Mouse (Mus musculus) spleen, adult 2 months (tissue): Measurements from ENCODE around the gene Ptprj. TPM values are rescaled to one million over a fixed set of nuclear protein-coding genes. Genes with fewer than 3 reads are reported as not detected.
"Not testable (repeated sequence)": the region's sequence is repeated elsewhere in the genome, so short reads cannot be mapped to it uniquely, and the experiment has no call there.

ENCODE experiments used
- DNase-seq, 2 experiments: peaks; one replicate each; pipeline versions ENCODE4 v3.0.0 to v3.0.0-alpha.2; 2012 to 2021; ENCODE audit warnings: low spot score in 2 of 2, low read depth in 1 of 2
- H3K27ac ChIP-seq: fragments of 200-500 bp; 2 replicates; pipeline ENCODE4 v1.5.1; 2012; ENCODE audit warnings: low read length, inconsistent platforms; ENCODE audit not compliant: insufficient read depth
- H3K27me3 ChIP-seq: fragments of 200-500 bp; 2 replicates; pipeline ENCODE4 v1.6.1; 2012; ENCODE audit warnings: mild to moderate bottlenecking, moderate library complexity, low read length, inconsistent platforms; ENCODE audit not compliant: control insufficient read depth, insufficient read depth
- H3K36me3 ChIP-seq: fragments of 200-500 bp; 2 replicates; pipeline ENCODE4 v1.6.1; 2012; ENCODE audit warnings: mild to moderate bottlenecking, low read length, inconsistent platforms; ENCODE audit not compliant: control insufficient read depth, insufficient read depth
- H3K4me1 ChIP-seq: fragments of 200-500 bp; 2 replicates; pipeline ENCODE4 v1.6.1; 2011; ENCODE audit warnings: inconsistent platforms; ENCODE audit not compliant: control insufficient read depth, insufficient read depth, insufficient read length
- H3K4me3 ChIP-seq: fragments of 200-500 bp; 2 replicates; pipeline ENCODE4 v1.5.1; 2011; ENCODE audit warnings: mild to moderate bottlenecking, inconsistent platforms; ENCODE audit not compliant: insufficient read depth, insufficient read length; ENCODE audit errors: extremely low read depth
- WGBS: fragments of 180-500 bp; shearing (Covaris S2); methylation state at CpG from one replicate; pipeline ENCODE4 v1.1.7; 2018; 5-methylcytosine and 5-hydroxymethylcytosine counted together
- polyA plus RNA-seq: library from polyadenylated mRNA; depleted of rRNA; stranded (reverse); fragments of >200 nt; gene quantifications from 2 replicates; pipeline ENCODE4 v1.2.3, GENCODE M21; 2012; rRNA removed

Ptprj gene
- polyA plus RNA-seq, 1 experiment: 21.0 TPM

GRCm38 (mm10) chr2:90428988-90429717 is 151.3 kb downstream of the Ptprj start:
- not testable (repeated sequence) for H3K27ac ChIP-seq, H3K36me3 ChIP-seq, H3K4me1 ChIP-seq, H3K4me3 ChIP-seq, H3K27me3 ChIP-seq, DNase-seq
- WGBS: 100% methylated on average over 1 of the region's 11 CpGs

GRCm38 (mm10) chr2:90424937-90425336 is 155.5 kb downstream of the Ptprj start:
- H3K27ac ChIP-seq, H3K27me3 ChIP-seq, H3K4me3 ChIP-seq, H3K4me1 ChIP-seq, DNase-seq, H3K36me3 ChIP-seq: not testable (repeated sequence)
- no CpG with 5 or more reads among the region's 4 CpGs for WGBS

GRCm38 (mm10) chr2:90422282-90422681 is 158.2 kb downstream of the Ptprj start:
- not testable (repeated sequence) for H3K4me3 ChIP-seq, H3K27me3 ChIP-seq, DNase-seq, H3K4me1 ChIP-seq, H3K27ac ChIP-seq, H3K36me3 ChIP-seq
- 87% methylated on average over 6 of the region's 6 CpGs for WGBS

- WGBS: 79% methylated on average over 4 of the region's 4 CpGs
- H3K4me1 ChIP-seq, H3K36me3 ChIP-seq, DNase-seq, H3K4me3 ChIP-seq, H3K27me3 ChIP-seq, H3K27ac ChIP-seq: not testable (repeated sequence)
Measured at GRCm38 (mm10) chr2:90414110-90414821, 166.2 kb downstream of the Ptprj start.

GRCm38 (mm10) chr2:90398633-90399107 is 181.8 kb downstream of the Ptprj start, which contains the start of gene Olfr1274-ps:
Gene Olfr1274-ps (plus strand): TSS chr2:90398683.
- DNase-seq, H3K27me3 ChIP-seq, H3K36me3 ChIP-seq, H3K27ac ChIP-seq, H3K4me1 ChIP-seq, H3K4me3 ChIP-seq: not testable (repeated sequence)
- 72% methylated on average over 5 of the region's 7 CpGs for WGBS

Other genes starting within 250 kb of the Ptprj start
- not detected in 2 replicates for gene Olfr1274-ps, start 182.0 kb downstream of the Ptprj start, polyA plus RNA-seq
- gene Nup160, start 96.6 kb upstream of the Ptprj start, polyA plus RNA-seq: 10.3 and 11.5 TPM in 2 replicates
- gene Fnbp4, start 164.7 kb upstream of the Ptprj start, polyA plus RNA-seq: 45.3 and 48.1 TPM in 2 replicates
- gene Agbl2, start 202.1 kb upstream of the Ptprj start, polyA plus RNA-seq: 0.06 and 0.12 TPM in 2 replicates